Mouse (Mus musculus) cerebral cortex, adult 2 months (tissue): ENCODE measurements around the gene Pdhx.

Experiments
- WGBS: fragments of 180-500 bp; shearing (Covaris S2); methylation state at CpG from one replicate; pipeline ENCODE4 v1.1.7; 2018; 5-methylcytosine and 5-hydroxymethylcytosine counted together

Gene Pdhx

GRCm38 (mm10) chr2:102989446-102989845 lies 83.9 kb downstream of the Pdhx start:
- WGBS: 91% methylated on average over 1 of the region's 1 CpGs

- WGBS: 88% methylated on average over 4 of the region's 4 CpGs
Observed at GRCm38 (mm10) chr2:102987708-102988010, 85.7 kb downstream of the Pdhx start.

- 83% methylated on average over 6 of the region's 6 CpGs for WGBS
Observed at GRCm38 (mm10) chr2:102986964-102987707, 86.2 kb downstream of the Pdhx start.

- 80% methylated on average over 3 of the region's 3 CpGs for WGBS
Observed at GRCm38 (mm10) chr2:102986424-102986823, 86.9 kb downstream of the Pdhx start.

- 81% methylated on average over 2 of the region's 2 CpGs for WGBS
Observed at GRCm38 (mm10) chr2:102982822-102983221, 90.5 kb downstream of the Pdhx start.

- 89% methylated on average over 8 of the region's 8 CpGs for WGBS
Observed at GRCm38 (mm10) chr2:102981446-102982314, 91.6 kb downstream of the Pdhx start.

- WGBS: 81% methylated on average over 2 of the region's 2 CpGs
Observed at GRCm38 (mm10) chr2:102980870-102981269, 92.4 kb downstream of the Pdhx start.

GRCm38 (mm10) chr2:102979519-102979918 lies 93.8 kb downstream of the Pdhx start:
- 76% methylated on average over 2 of the region's 2 CpGs for WGBS

- 90% methylated on average over 5 of the region's 5 CpGs for WGBS
Observed at GRCm38 (mm10) chr2:102975358-102975945, 97.9 kb downstream of the Pdhx start.

- WGBS: 95% methylated on average over 3 of the region's 3 CpGs
Observed at GRCm38 (mm10) chr2:102973115-102973514, 100.2 kb downstream of the Pdhx start.

- WGBS: 73% methylated on average over 5 of the region's 5 CpGs
Observed at GRCm38 (mm10) chr2:102972575-102972974, 100.7 kb downstream of the Pdhx start.
